Comparison of ENCODE assay signal across 8 mouse cellular contexts in the genomic region with DNA sequence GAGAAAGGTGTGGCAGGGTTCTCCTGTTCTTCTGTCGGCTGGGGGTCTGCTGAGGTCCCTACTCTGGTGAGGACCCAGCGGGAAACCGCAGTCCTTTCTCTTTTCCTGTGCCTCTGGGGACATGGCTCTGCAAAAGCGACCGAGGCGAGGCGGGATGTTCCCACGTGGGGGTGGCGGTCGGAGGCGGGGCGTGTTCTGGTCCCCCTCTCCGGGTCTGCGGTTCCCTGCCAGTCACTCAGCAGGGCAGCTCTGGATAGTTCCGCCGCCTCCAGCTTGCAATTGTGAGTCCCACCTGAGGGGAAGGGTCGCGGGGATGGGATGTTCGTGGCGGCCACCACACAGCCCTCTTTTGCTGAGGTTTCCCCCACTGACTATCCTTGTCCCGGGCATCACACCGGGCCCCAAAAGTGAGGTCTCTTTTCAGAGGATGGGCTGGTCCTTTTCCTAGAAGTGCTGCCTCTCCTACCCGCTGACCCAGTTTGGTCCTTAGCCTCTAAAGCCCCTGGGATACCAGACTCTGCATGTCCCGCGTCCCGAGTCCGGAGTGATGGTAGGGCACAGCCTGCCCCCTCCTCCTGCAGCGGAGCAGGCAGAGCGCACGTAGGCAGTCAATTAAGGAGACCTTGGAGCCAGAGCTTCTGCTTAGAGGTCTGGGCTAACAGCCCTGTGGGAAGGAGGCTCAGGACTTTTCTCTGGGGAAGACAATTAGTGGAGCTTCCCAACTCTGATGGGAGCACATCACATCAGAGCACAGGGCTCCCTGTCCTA. TPM values are rescaled to one million over a fixed set of nuclear protein-coding genes. Genes with fewer than 3 reads are reported as not detected.
DNase-seq lines count a peak whose midpoint lies in the region; ATAC-seq and TF ChIP-seq lines count a peak whose summit lies in the region.

A gene (plus strand): TSS at position 230 of the 768 bp plus-strand sequence.

- no peaks in the 10 kb centered on the region for H3K27me3 ChIP-seq in embryonic facial prominence, embryonic 15.5 days
- peaks cover 35% of the 10 kb centered on the region for H3K27me3 ChIP-seq in hindbrain, embryonic 10.5 days (ENCODE audit: insufficient read depth, poor library complexity, severe bottlenecking)
- peaks cover 4% of the 10 kb centered on the region; the same call in 1 of the 2 replicates for H3K27me3 ChIP-seq in liver, postnatal 0 days (ENCODE audit: insufficient read depth, low read length)

- TF ChIP-seq EP300 in liver, postnatal 0 days (IDR thresholded peaks at IDR 0.05; ENCODE audit: low read depth), result no peak

- no peaks in the 10 kb centered on the region for H3K36me3 ChIP-seq in embryonic facial prominence, embryonic 15.5 days
- H3K36me3 ChIP-seq in hindbrain, embryonic 10.5 days, result no peaks in the 10 kb centered on the region
- H3K36me3 ChIP-seq in liver, postnatal 0 days (replicated peaks; ENCODE audit: insufficient read depth, low read length), result no peaks in the 10 kb centered on the region

- no peak within 1 kb of the TSS for H3K27ac ChIP-seq in embryonic facial prominence, embryonic 15.5 days (replicated peaks)
- peak within 1 kb of the TSS; percentile 76 for H3K27ac ChIP-seq in hindbrain, embryonic 10.5 days
- no peak within 1 kb of the TSS for H3K27ac ChIP-seq in liver, postnatal 0 days (ENCODE audit: low read depth)

- 3% methylated on average over 30 of the region's 30 CpGs for WGBS in embryonic facial prominence, embryonic 15.5 days
- 3% methylated on average over 30 of the region's 30 CpGs for WGBS in hindbrain, embryonic 10.5 days
- WGBS in liver, postnatal 0 days (ENCODE audit: insufficient replicate concordance), result 8% methylated on average over 30 of the region's 30 CpGs

- peak within 1 kb of the TSS; percentile 39 for H3K4me3 ChIP-seq in embryonic facial prominence, embryonic 15.5 days (replicated peaks)
- H3K4me3 ChIP-seq in hindbrain, embryonic 10.5 days, result peak within 1 kb of the TSS; percentile 44
- H3K4me3 ChIP-seq in liver, postnatal 0 days (ENCODE audit: low read depth, low read length), result peak within 1 kb of the TSS; percentile 11; the same call in 1 of the 2 replicates

- no peak for ATAC-seq in embryonic facial prominence, embryonic 15.5 days (ENCODE audit: insufficient number of reproducible peaks, low FRiP score, low TSS enrichment, low read depth)
- ATAC-seq in liver, postnatal 0 days, result no peak
- ATAC-seq in cerebellum, adult (ENCODE audit: insufficient number of reproducible peaks, low FRiP score, low TSS enrichment), result no peak

- peak within 1 kb of the TSS; percentile 52 for H3K4me2 ChIP-seq in embryonic facial prominence, embryonic 15.5 days (replicated peaks)
- peak within 1 kb of the TSS; percentile 8 for H3K4me2 ChIP-seq in liver, postnatal 0 days (ENCODE audit: low read depth, low read length)

- no peak for TF ChIP-seq CTCF in liver, postnatal 0 days (IDR thresholded peaks at IDR 0.05; ENCODE audit: low read depth)

- H3K9me3 ChIP-seq in embryonic facial prominence, embryonic 15.5 days (replicated peaks), result no peaks in the 10 kb centered on the region
- H3K9me3 ChIP-seq in hindbrain, embryonic 10.5 days, result no peaks in the 10 kb centered on the region
- H3K9me3 ChIP-seq in liver, postnatal 0 days (ENCODE audit: low read length), result no peaks in the 10 kb centered on the region

- DNase-seq in ES-CJ7 (ENCODE audit: low read depth, low spot score), result peak; percentile 31
- peak; percentile 33 for DNase-seq in hindbrain, embryonic 10.5 days (ENCODE audit: low spot score)
- peak; percentile 47 for DNase-seq in liver, postnatal 0 days
- peak; percentile 70 for DNase-seq in retina, embryonic 14.5 days (ENCODE audit: low spot score)
- DNase-seq in spleen, postnatal 36 days (ENCODE audit: low spot score in 2 of 2), result no peak
- DNase-seq in ovary, postnatal 14 days (ENCODE audit: low spot score), result no peak

- H3K4me1 ChIP-seq in embryonic facial prominence, embryonic 15.5 days, result peaks cover 26% of the 10 kb centered on the region
- H3K4me1 ChIP-seq in hindbrain, embryonic 10.5 days (replicated peaks), result peaks cover 24% of the 10 kb centered on the region
- H3K4me1 ChIP-seq in liver, postnatal 0 days (ENCODE audit: insufficient read depth), result peaks cover 12% of the 10 kb centered on the region; the same call in 1 of the 2 replicates

- 0 out of 2 replicates have a peak within 1 kb of the TSS, but pooled peaks have one; percentile 21 for H3K9ac ChIP-seq in embryonic facial prominence, embryonic 15.5 days
- H3K9ac ChIP-seq in liver, postnatal 0 days (replicated peaks), result 0 out of 2 replicates have a peak within 1 kb of the TSS, but pooled peaks have one; percentile 26

RNA-seq across cellular contexts. Expression of the gene that starts here (rescaled TPM):
- 37.7 and 37.9 TPM in 2 replicates for polyA plus RNA-seq in embryonic facial prominence, embryonic 15.5 days (2015; fragmentation: Nextera tagmentation; extraction: Ambion mirVana)
- polyA plus RNA-seq in hindbrain, embryonic 10.5 days (2016; fragmentation: Nextera tagmentation; extraction: Ambion mirVana), result 5.0 and 5.1 TPM in 2 replicates
- polyA plus RNA-seq in liver, postnatal 0 days (2015; fragmentation: Nextera tagmentation; extraction: Ambion mirVana), result 0.56 and 1.0 TPM in 2 replicates

Comparison
In these comparisons a context has a peak if more than half of its experiments do, and no peak if none do; other contexts are left out.
1. DNase-seq: peak in ES-CJ7 (single experiment), hindbrain, embryonic 10.5 days (single experiment), liver, postnatal 0 days (single experiment) and retina, embryonic 14.5 days (single experiment); none in spleen, postnatal 36 days (0 of 2) and ovary, postnatal 14 days (single experiment).
2. Peak in every context shown above with its lines, with median percentiles within 50 percentile points of each other: H3K4me3 ChIP-seq.